Mouse (Mus musculus) telencephalon, adult 2 months (tissue): ENCODE measurements at regions not wholly inside any gene's neighbourhood (a gene's known extent, or its start where the extent isn't known, plus 50 kb on each side); places are given as distances from the start of the nearest gene placed in this dataset.

Source experiments
- DNase-seq: peaks from one replicate; pipeline ENCODE4 v3.0.0-alpha.2; 2011; ENCODE audit warnings: low read depth, low spot score

DNA sequence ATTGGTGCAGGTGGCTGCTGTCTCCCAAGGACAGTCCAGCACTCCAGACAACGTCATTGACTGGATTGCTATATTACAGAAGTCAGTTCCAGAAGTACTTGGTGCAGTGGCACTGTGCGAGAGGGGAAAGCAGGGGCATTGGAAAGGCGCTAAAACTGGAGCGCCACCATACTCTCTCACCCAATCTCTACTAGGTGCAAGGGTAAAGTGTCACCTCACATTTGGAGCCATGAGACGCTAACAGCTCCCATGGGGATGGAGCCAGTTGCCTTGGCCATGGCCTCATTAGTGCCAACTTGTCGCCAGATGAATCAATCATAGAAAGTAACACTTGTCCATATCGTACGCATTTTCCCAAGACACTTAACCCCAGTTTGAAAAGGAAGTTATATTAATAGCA, 1617.2 kb upstream of the Gulo start:
- DNase-seq: no peak

DNA sequence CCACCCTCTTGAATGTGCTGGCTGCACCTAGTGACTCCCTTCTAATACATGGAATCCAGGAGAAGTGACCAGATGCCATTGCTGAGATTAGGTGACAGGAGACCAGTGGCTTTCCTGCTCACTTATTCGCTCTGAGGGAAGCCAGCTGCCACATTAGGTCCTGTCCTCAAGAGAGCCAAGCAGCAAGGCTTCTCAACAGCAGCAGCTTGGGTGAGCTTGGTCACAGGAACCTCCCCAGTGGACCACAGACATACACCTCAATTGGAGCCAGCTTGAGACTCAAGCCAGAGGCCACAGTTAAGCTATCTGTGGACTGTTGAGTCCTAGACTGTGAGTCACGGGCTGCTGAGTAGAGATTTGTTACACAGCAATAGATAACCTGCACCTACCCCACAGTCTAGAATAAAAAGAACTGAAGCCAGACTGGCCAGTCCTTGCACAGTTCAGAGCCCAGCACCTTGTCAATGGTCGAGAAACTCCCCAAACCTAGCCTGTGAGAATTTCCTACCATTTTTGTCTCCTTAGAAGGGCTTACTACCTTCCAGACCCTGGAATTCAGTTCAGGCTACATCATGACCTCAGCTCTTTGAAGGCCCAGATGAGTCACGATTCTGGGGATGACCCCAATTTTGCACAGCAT, 1615.0 kb upstream of the Gulo start:
- DNase-seq: no peak

DNA sequence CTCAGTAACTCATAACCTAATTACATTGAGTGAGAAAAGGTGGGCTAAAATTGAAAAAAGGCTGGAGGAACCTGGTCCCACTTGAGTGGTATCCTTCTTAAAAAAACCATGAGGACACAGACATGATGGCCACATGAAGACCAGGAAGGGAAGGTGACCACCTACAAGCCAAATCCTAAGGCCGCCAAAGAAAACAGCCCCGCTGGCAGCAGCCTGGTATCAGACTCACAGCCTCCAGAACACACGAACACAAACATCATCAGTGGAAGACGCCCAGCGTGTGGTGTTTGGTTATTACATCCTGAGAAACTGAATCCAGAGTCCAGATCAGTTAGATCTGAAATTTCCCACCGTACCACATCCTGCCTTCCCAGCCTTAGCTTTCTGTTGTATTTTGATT, 1613.9 kb upstream of the Gulo start:
- no peak for DNase-seq

DNA sequence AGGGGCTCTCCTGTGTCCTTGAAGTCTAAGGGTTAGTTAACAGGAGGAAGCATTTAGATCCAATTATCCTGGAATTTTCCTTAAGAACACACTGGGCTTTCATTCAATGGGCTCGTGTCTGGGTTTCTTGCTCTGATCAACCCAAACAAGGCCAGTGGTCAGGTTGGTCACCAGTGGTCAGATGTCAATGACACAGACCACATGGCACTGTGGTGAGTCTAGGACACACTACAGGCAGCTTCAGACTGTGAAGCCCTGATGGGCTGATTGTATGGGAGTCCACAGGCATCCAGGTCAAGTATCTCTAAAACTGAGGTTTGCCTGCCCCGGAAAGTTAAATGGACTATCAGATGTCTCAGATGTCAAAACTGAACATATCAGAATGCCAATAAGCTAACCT, 1612.5 kb upstream of the Gulo start:
- no peak for DNase-seq

DNA sequence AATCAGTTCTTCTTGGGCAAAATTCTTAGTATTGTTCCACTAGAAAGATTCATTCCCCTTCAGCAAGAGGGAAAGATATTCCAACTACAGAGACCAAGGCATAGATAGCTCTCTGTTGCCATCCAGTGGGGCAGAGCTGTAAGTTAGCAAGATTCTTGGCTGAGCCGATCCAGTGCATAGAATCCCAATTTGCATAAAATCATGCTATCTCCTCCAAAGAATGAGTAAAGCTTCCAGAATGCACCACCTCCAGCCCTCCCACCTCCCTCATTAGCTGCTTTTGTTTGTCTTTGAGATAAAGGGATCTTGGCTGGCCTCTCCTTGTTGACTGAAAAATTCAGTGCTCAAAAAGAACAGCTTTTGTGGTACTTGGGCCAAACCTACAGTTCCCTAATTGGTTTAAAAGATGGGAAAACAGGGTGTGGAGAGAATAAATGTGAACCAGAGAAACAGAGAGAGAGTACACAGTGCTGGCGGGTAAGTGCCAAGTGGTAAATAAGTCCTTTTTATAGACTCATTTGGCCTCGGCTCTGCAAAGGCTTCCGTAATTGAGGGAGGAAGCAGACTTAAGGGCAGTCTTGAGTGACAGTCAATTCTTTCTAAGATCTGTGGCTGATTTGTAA, 1612.0 kb upstream of the Gulo start:
- DNase-seq: peak; percentile 51

DNA sequence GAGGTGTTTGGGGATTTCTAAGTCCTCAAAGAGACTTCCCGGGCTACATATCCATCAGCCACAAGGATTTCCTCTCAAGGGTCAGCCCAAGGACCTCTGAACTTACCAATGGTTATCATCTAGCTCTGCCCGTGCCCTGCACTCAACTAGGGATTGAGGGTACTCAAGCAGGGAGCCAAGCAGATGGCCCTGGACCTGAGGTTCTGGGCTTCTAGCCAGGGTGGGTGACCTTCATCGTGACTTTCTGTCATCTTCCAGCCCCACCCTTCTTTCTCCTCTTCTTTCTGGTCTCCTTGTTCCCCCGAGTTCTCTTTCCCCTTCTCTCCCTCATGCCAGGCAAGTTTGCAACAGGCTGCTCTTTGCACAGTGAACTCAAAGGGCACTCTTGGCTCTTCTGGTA, 1610.6 kb upstream of the Gulo start:
- no peak for DNase-seq

DNA sequence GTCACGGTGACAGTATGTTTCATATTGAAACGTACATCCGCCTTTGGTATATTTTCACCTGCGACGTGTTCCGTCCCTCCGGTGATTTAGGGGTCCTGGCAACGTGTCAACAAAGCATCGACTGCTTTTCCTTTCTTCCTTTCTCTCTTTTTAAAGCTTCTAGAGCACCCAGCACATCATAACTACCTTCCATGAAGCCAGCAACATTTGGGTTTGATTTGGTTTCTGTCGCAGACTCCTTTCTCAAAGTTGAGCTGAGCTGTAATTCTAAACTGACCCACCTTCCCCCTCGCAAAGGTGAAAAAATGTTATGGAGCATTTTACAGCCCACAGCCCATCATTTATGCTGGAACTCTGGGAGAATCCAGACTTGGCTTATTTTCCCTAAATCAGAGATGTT, 1605.4 kb upstream of the Gulo start:
- no peak for DNase-seq

DNA sequence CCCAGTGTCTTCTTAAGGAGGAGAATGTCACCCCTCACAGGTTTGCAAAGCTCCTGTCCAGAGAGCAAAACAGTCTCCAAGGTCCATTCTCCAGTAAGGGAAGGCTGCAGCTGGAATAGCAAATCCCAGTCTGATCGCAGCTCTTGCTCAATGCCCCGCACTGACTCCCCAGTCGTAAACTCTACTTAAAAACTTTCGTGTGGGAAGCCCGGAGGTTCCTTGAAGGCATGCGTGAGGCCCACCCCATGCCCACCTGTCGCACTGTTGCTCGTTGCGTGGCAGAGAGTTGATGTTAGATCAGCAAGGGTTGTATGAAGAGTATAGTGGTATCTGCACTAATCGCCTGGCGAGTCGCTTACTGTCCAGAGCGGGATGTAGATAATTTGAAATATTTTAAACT, 1604.7 kb upstream of the Gulo start:
- DNase-seq: no peak

DNA sequence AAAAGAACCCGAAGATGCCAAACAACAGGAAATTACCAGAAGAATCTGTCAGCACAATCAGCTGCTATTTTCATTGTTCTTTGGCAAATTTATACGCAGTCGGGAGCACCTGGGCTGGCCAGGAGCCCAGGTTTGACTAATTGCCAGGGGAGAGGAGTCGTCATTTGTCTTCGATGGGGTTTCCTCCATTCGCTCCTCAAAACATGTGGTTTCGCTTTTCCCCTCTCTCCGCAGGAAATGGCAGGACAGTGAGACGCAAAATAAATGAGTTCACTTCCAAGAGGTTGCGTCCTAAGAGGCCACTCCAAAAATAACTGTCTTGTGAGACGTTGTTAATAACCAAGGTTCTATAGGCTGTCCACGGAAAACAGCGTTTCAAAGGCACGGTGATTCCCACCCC, 1604.2 kb upstream of the Gulo start:
- DNase-seq: no peak

DNA sequence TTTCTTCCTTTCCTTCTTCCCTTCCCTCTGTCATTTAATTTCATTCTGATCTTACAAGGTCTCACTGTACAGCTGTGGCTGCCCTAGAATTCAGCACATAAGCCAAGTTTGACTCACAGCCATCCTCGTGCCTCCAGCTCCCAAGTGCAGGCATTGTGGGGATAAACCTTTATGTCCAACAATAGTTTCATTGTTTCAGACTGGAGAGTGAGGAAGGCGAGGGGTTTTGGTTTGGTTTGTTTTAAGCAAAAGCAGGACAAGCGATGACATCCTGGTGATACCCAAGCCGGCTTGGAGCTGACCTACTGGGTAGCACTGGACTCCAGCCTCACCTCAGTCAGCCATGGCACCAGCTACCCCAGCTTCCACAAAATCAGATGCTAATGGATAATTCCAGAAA, 1603.5 kb upstream of the Gulo start:
- DNase-seq: no peak

DNA sequence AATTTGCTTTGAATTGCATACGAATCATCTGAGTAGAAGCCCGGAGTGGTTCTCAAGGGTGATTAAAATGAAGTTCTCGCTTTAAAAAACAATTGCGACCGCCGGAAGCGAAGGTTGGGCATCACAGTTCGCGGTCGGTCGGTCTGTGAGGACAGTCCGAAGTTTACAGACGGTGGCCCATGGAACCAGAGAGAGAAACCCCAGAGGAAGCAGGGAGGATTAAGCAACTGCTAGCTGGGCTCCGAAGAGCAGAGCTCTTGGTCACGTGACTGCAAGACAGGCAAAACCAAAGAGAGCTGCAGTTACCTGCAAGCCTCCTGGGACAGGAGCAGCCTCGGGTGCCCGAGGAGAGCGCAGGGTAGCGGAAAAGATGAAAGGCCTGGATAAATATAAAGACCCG, 1599.3 kb upstream of the Gulo start:
- DNase-seq: no peak

DNA sequence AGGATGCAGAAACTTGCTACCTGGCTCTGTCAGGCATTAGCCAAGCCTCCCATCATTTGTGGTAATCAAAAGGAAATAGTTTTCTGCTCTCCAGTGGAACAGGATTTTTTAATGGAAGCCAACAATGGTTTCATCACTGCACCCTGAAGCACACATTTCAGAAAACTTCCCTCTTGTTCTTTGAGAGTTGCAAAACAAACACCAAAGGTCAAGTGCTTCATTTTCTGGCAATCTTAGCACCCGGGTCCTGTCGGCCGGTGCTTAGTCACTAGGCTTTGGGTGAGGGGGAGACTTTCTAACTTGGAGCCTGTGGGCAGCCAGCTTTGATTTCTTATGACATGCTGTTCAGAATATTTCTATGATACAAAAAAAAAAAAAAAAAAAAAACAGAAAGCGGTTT, 1594.0 kb upstream of the Gulo start:
- DNase-seq: no peak

DNA sequence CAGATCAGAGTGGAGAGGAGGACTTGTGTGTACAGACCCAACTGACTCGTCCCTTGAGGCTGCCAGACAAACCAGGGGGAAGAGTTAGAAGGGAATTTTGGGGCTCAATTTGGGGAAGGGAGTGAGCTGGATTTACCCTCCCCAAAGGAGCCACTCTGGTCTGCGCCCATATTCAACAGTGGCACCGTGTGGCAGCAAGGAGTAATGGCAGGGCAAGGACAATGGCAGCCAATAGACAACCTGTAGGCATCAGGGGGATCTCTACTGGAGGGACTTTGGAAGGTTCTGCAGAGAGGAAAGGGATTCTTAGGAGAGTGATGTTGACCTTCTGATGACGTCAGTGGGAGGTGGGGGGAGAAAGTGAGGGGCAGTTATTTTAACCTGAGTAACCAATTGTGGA, 1590.7 kb upstream of the Gulo start:
- DNase-seq: no peak

DNA sequence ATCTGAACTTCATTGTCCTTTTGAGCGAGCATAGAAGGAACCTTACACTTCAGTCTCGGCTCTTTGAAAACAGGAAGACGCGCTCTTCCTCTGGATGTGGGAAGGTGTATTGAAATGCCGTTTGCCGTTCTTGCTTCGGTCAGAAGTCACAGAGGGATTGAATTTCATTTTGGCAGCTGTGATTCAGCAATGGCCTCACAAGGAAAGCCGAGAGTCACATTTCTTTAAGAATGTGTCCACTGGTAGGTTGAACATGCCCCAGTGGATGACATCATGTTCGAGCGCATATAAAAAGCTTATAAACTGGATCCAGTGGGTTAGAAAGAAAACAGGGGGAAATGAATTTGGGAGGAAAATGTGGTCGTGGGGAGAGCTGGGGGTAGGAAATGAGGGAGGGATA, 1579.6 kb upstream of the Gulo start:
- DNase-seq: no peak

DNA sequence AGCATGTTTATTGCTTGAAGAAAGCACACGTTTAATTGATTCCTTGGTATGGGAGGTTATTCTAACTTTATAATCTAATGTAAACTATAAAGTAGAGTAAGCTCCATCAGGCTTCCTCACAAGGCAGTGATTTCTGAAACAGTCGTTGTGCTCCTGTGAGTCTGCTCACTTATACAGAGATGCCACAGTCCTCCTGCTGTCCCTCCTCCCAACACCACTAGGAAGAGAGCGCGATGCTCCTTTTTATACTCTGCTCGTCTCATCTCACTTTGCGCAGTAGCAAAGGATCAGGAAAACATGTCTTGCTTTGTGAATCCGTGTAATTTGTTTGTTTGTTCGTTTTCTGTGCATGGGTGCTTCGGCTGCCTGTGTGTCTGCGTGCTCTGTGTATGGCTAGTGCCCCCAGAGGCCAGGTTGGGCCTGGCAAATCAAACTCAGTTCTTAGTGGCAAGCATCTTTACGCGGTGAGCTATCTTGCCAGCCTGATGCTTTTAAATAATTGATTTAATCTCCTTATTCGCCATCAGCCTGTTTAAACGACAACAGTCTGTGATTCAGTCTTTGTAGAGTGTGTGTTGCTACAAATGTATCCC, 1575.5 kb upstream of the Gulo start:
- DNase-seq: no peak

DNA sequence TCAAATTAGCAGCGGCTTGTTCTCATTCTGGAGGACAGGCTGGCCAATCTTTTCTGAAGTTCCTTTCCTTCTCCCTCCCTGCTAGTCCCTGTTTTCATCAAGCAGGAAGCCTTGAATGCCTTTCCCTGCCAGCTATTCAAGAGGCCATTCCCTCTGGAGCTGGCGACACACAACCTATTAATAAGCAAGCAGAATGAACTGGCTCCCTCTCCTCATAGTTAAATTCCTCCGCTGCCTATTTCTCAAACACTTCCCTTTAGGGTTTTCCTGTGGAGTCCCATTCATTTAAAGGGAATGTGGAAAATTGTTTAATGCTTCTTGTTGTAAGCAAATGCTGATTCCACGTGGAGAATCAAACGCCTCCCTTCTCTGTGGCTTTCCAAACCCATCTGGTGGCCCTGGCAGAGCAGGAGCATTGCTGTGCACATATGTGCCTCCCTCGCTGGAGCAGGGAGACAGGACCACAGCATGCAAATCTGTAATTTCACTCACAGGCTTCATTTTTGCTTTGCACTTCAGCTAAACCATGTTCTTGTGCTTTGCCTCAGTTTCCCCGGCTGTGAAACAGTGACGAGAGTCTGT, 1573.3 kb upstream of the Gulo start:
- DNase-seq: peak; percentile 19

DNA sequence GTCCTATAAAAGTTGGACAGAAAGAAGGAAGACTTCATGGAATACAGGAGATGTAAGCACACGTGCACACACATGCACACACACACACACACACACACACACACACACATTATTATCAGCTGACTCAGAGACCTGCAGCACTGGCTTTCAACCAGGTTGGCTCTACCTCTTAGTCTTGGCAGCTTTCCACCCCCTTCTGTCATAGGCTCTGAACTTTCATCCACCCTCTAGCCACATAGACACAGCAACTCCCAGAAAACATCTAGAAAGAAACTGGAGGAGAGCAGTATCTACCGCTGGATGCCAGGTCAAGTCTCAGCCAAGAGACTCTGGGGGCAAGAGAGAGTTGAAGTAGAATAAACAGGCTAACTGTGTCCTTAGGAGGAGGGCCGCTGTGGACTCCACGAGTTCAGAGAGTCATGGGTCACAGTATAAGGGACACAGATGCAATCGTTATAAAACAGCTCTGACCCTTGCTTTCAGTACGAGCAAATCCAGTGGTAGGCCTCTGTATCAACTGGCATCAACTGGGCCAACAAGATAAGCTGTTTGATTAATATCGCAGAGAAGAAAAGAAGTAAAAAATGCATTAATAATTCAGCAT, 1565.4 kb upstream of the Gulo start:
- DNase-seq: no peak

DNA sequence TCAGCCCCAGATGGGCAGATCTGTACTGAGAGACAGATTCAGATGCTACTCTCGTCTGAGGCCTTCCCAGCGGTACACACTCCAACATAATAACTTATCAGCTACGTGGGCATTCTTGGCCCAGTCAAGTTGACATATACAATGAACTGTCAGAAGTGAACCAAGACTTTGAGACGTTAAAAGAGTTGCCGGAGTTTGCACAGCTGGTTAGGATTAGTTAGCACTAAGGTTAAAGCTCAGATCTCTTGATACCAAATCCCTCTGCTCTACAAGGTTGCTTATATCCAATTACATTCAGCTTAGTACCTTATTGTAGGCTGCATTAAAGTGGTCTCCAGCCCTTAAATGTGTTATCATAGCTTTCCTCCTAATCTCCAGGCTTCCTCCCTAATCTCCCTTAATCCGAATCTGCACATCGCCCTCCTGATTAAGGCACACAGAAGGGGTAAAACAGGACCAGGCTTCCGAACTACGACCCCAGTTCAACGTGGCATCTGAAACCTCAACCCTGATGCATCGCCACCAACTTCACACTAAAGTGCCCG, 1564.5 kb upstream of the Gulo start:
- no peak for DNase-seq

DNA sequence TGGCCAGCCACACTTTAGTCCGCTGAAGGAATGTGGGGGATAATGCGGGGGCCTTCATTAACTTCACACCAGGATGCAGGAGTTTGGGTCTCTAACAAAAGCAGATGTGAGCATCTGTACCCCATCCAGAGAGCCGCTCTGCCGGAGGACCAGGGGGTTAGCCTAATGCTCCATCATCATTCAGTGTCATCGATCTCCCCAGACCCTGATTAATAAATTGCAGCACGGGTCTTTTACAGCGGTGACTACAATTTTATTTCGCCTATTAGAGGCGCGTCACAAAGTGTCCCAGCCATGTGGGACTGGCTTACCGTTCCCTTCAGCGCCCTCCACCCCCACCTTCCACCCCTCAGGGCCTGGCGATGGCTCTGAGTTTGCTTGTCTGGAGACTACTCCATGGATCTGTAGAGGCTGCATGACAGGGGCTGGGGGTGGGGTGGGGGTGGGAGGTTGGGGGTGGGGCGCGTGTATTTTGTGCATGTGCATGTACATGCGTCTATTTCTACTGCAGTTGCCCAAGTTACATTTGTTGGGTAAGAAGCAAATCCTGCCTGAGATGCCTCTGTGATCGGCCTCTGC, 1560.8 kb upstream of the Gulo start:
- no peak for DNase-seq

DNA sequence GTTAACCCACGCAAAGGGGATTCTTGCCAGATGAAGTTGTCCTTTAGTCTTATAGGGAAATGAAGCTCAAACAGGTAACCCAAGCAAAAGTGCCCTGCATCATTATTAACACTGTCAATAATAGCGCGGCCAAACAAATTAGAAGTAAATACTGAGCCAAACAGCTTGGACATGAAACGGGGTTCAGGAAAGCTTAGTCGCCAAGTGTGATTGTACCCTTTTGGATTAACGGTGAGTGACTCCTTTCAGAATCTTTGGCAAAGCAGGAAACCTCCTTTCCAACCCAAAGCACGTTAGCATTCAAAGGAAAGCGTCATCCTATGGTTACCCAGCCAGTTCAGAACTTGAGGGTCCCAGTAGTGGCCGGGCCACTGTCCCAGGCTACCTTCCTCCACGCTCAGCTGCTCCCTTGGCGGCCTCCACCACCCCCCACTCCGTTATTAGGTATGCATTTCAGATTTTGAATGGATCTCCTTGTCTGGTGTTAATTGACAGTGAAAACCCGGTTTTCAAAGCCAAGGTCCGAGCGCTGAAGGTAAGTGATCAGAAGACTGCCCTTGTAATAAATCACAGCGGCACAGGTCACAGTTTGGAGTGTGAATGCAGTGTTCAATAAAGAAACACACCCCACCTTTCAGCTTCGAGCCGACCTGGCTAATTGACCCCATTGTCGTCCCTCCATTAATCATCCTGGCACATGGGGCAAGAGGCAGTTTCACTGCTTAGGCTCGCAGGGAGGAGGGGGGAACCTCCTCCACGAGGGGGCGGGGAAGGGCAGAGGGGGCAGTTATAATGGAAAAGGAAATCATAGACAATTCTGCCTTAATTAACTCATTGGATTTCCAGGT, 1560.1 kb upstream of the Gulo start:
- no peak for DNase-seq

DNA sequence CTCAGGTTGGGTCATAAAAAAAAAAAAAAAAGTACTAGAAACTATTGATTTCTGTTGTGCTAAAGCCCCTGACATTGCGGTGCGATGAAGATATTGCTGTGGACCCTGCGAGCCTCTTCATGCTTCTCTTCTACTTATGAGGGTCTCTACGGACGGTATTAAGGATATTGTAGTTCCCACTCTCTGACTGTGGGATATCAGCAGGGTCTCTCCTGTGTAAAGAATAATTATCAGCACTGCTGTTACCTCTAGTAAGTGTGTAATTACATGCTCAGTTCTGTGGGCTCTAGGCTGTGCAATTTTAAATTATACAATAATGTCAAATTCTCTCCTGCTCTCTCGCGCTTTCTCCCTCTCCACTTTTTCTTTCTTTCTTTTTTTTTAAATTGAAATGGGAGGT, 1545.9 kb upstream of the Gulo start:
- no peak for DNase-seq
